Mouse (Mus musculus): ENCODE measurements at regions not wholly inside any gene's neighbourhood (a gene's known extent, or its start where the extent isn't known, plus 50 kb on each side); places are given as distances from the start of the nearest gene placed in this dataset.
"Not testable (repeated sequence)": the region's sequence is repeated elsewhere in the genome, so short reads cannot be mapped to it uniquely, and the experiment has no call there.

- DNase-seq (ENCODE audit: low spot score in 2 of 2) = no peak
These were observed 924.3 kb downstream of the Poteg start for GRCm38 (mm10) chr8:28371752-28372151.

- DNase-seq (ENCODE audit: low spot score in 2 of 2) = no peak
These were observed 952.7 kb downstream of the Poteg start for GRCm38 (mm10) chr8:28400141-28400540.

- DNase-seq (ENCODE audit: low spot score in 2 of 2) = no peak
These were observed 980.2 kb downstream of the Poteg start for GRCm38 (mm10) chr8:28427544-28428135.

GRCm38 (mm10) chr8:28473190-28473589 lies 1025.7 kb downstream of the Poteg start:
- no peak for DNase-seq (ENCODE audit: low spot score in 2 of 2)

- no peak for DNase-seq (ENCODE audit: low spot score in 2 of 2)
These were observed 1040.4 kb downstream of the Poteg start for GRCm38 (mm10) chr8:28487913-28488312.

GRCm38 (mm10) chr8:28503488-28504319 lies 1056.2 kb downstream of the Poteg start:
- DNase-seq (ENCODE audit: low spot score in 2 of 2) = no peak

- not testable (repeated sequence) for DNase-seq (ENCODE audit: low spot score in 2 of 2)
These were observed 1076.0 kb downstream of the Poteg start for GRCm38 (mm10) chr8:28523506-28523905.

- no peak for DNase-seq (ENCODE audit: low spot score in 2 of 2)
These were observed 1099.8 kb downstream of the Poteg start for GRCm38 (mm10) chr8:28547236-28547635.

- no peak for DNase-seq (ENCODE audit: low spot score in 2 of 2)
These were observed 1112.4 kb downstream of the Poteg start for GRCm38 (mm10) chr8:28559881-28560280.

- DNase-seq (ENCODE audit: low spot score in 2 of 2) = no peak
These were observed 1131.8 kb downstream of the Poteg start for GRCm38 (mm10) chr8:28579250-28579651.

GRCm38 (mm10) chr8:28580821-28581220 lies 1133.4 kb downstream of the Poteg start:
- DNase-seq (ENCODE audit: low spot score in 2 of 2) = no peak

GRCm38 (mm10) chr8:28589999-28590398 lies 1142.5 kb downstream of the Poteg start:
- DNase-seq (ENCODE audit: low spot score in 2 of 2) = no peak

- DNase-seq (ENCODE audit: low spot score in 2 of 2) = peak; percentile 2 to 30
These were observed 1145.8 kb downstream of the Poteg start for GRCm38 (mm10) chr8:28593238-28593637.

- DNase-seq (ENCODE audit: low spot score in 2 of 2) = peak; percentile 42 to 43
These were observed 1146.7 kb downstream of the Poteg start for GRCm38 (mm10) chr8:28594191-28594590.

- DNase-seq (ENCODE audit: low spot score in 2 of 2) = peak in 1 of 2 experiments; percentile 3
These were observed 1147.1 kb downstream of the Poteg start for GRCm38 (mm10) chr8:28594606-28595005.

GRCm38 (mm10) chr8:28595880-28596279 lies 1148.4 kb downstream of the Poteg start:
- DNase-seq (ENCODE audit: low spot score in 2 of 2) = no peak
